Mouse (Mus musculus) adrenal gland, adult 8-10 months (tissue): ENCODE results near the gene Pik3c2b. TPM values are rescaled to one million over a fixed set of nuclear protein-coding genes. Genes with fewer than 3 reads are reported as not detected.

ENCODE experiments used
- DNase-seq: peaks from one replicate; pipeline ENCODE4 v3.0.0; 2022
- total RNA-seq, 4 experiments: library from RNA; stranded (reverse); gene quantifications; 2 replicates each; pipeline ENCODE4 v1.2.4; 2022

Pik3c2b gene
- total RNA-seq, 4 experiments from 2014 or later = 6.1 to 12.5 (median 8.5) TPM

GRCm38 (mm10) chr1:133134881-133135280, 89.4 kb downstream of the Pik3c2b start:
- DNase-seq = no peak

- DNase-seq = no peak
Measured at GRCm38 (mm10) chr1:133135808-133136207, 90.3 kb downstream of the Pik3c2b start.

GRCm38 (mm10) chr1:133138401-133138800, 92.9 kb downstream of the Pik3c2b start:
- no peak for DNase-seq

- DNase-seq = no peak
Measured at GRCm38 (mm10) chr1:133146014-133147009, 100.8 kb downstream of the Pik3c2b start.

GRCm38 (mm10) chr1:133147324-133147723, 101.9 kb downstream of the Pik3c2b start:
- DNase-seq = no peak

GRCm38 (mm10) chr1:133148122-133148521, 102.7 kb downstream of the Pik3c2b start:
- DNase-seq = no peak

GRCm38 (mm10) chr1:133150556-133150955, 105.1 kb downstream of the Pik3c2b start:
- no peak for DNase-seq

- no peak for DNase-seq
Measured at GRCm38 (mm10) chr1:133152213-133152612, 106.7 kb downstream of the Pik3c2b start.

- DNase-seq = no peak
Measured at GRCm38 (mm10) chr1:133155270-133155669, 109.8 kb downstream of the Pik3c2b start.

Other genes with a start within 250 kb of the Pik3c2b start
- 10 to 100 TPM; 11.3 to 35.5 (median 24.4) TPM for gene Lrrn2, start 165.4 kb upstream of the Pik3c2b start, total RNA-seq
- gene Mdm4, start 15.1 kb upstream of the Pik3c2b start, total RNA-seq = 100 to 1,000 TPM in 2 of 4 experiments, 10 to 100 TPM in 2; 58.6 to 172 (median 91.8) TPM
- 10 to 100 TPM; 67.1 to 80.6 (median 71.1) TPM for gene Ppp1r15b, start 85.5 kb downstream of the Pik3c2b start, total RNA-seq
- 10 to 100 TPM; 16.1 to 56.7 (median 33.1) TPM for gene Plekha6, start 118.5 kb downstream of the Pik3c2b start, total RNA-seq